8 mouse cellular contexts compared by ENCODE assay signal in the genomic region with DNA sequence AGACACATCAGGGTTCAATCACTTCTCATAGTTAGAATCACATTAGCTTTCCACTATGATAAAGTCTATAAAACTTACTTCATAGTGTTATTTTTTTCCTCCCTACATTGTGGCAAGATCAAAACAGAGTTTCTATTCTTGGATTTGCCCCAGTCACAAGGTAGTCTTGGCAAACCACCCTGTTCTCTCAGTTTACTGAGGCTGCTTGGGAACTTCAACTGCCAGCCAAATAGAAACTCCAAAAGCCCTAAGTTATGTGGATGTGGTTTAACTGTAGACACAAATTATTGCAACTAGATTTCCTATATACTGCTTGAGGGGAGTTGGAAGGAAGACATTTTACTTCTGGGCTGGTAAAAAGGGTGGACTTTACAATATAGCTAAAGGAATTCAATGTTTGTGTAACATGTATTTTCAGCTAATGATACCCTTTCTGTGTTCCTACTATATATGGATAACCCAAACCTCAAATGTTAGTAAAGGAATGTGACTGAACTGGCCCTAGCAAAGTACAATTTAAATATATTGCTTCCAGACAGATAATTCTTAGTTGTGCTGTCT. TPM values are rescaled to one million over a fixed set of nuclear protein-coding genes. Genes with fewer than 3 reads are reported as not detected.
DNase-seq lines count a peak whose midpoint lies in the region; ATAC-seq and TF ChIP-seq lines count a peak whose summit lies in the region.

Pik3ip1 (plus strand) TSS at position 511 of the 561 bp plus-strand sequence.

- no peaks in the 10 kb centered on the region for H3K36me3 ChIP-seq in CH12.LX (replicated peaks in 1 of 2; ENCODE audit: control insufficient read depth in 1 of 2, insufficient read depth in 1 of 2, low read length in 1 of 2)
- H3K36me3 ChIP-seq in forebrain, embryonic 13.5 days (ENCODE audit: poor library complexity, severe bottlenecking), result peaks cover 13% of the 10 kb centered on the region; the same call in 1 of the 2 replicates
- H3K36me3 ChIP-seq in liver, embryonic 11.5 days (ENCODE audit: control insufficient read depth, insufficient read depth, low read length), result no peaks in the 10 kb centered on the region
- H3K36me3 ChIP-seq in stomach, postnatal 0 days (ENCODE audit: control insufficient read depth, insufficient read depth, low read length), result no peaks in the 10 kb centered on the region

- no peak for TF ChIP-seq RAD21 in CH12.LX (IDR thresholded peaks at IDR 0.05; ENCODE audit: low read depth, low read length)

- no peak for TF ChIP-seq CTCF in cerebellum, adult 2 months (IDR thresholded peaks at IDR 0.05; ENCODE audit: borderline replicate concordance, insufficient read depth, low read depth, low read length)
- TF ChIP-seq CTCF in CH12.LX (conservative IDR thresholded peaks at IDR 0.05 in 1 of 2, IDR thresholded peaks at IDR 0.05 in 1 of 2; ENCODE audit: low read depth in 2 of 2, low read length in 2 of 2), result no peak
- TF ChIP-seq CTCF in stomach, postnatal 0 days (IDR thresholded peaks at IDR 0.05; ENCODE audit: low read depth), result no peak

- in situ Hi-C loops in CH12.LX (cut with MboI; ENCODE audit: low pct_ligation_motif_present, low pct_unique_long_range_greater_than_20kb, low sequenced_read_pairs), result no loop called here

- no peaks in the 10 kb centered on the region for H3K79me2 ChIP-seq in CH12.LX (replicated peaks; ENCODE audit: control insufficient read depth, extremely low read depth, insufficient read depth, poor library complexity, severe bottlenecking)

- dilution Hi-C loops in CH12.LX (cut with MboI; ENCODE audit: extremely low pct_ligation_motif_present, extremely low pct_unique_long_range_greater_than_20kb, low sequenced_read_pairs), result no loop called here

- H3K4me1 ChIP-seq in cerebellum, adult 2 months (ENCODE audit: control insufficient read depth, insufficient read depth, low read length), result peaks cover 15% of the 10 kb centered on the region
- peaks cover 12 to 45% of the 10 kb centered on the region in 2 experiments for H3K4me1 ChIP-seq in CH12.LX (ENCODE audit: control insufficient read depth in 1 of 2, insufficient read depth in 2 of 2)
- peaks cover 27% of the 10 kb centered on the region for H3K4me1 ChIP-seq in forebrain, embryonic 13.5 days
- H3K4me1 ChIP-seq in liver, embryonic 11.5 days (replicated peaks; ENCODE audit: control insufficient read depth, insufficient read depth, low read length), result peaks cover 15% of the 10 kb centered on the region
- peaks cover 11% of the 10 kb centered on the region; the same call in 1 of the 2 replicates for H3K4me1 ChIP-seq in stomach, postnatal 0 days (replicated peaks; ENCODE audit: control insufficient read depth, insufficient read depth)

- peak within 1 kb of the TSS; percentile 94 for H3K4me2 ChIP-seq in CH12.LX (ENCODE audit: insufficient read depth, low read depth, poor library complexity, severe bottlenecking)
- peak within 1 kb of the TSS; percentile 98 for H3K4me2 ChIP-seq in forebrain, embryonic 13.5 days
- H3K4me2 ChIP-seq in liver, embryonic 11.5 days, result peak within 1 kb of the TSS; percentile 96
- peak within 1 kb of the TSS; percentile 79 for H3K4me2 ChIP-seq in stomach, postnatal 0 days (replicated peaks; ENCODE audit: low read depth)

- peaks cover 8% of the 10 kb centered on the region for H3K9me3 ChIP-seq in CH12.LX (replicated peaks; ENCODE audit: low read length)
- H3K9me3 ChIP-seq in forebrain, embryonic 13.5 days (replicated peaks), result no peaks in the 10 kb centered on the region
- H3K9me3 ChIP-seq in liver, embryonic 11.5 days (ENCODE audit: control insufficient read depth, low read length), result no peaks in the 10 kb centered on the region
- H3K9me3 ChIP-seq in stomach, postnatal 0 days (ENCODE audit: control insufficient read depth, low read length), result no peaks in the 10 kb centered on the region

- no peak for ATAC-seq in forebrain, embryonic 13.5 days
- ATAC-seq in liver, embryonic 11.5 days (replicated peaks; ENCODE audit: low FRiP score), result no peak
- no peak for ATAC-seq in stomach, postnatal 0 days (ENCODE audit: low FRiP score, low TSS enrichment)

- H3K27me3 ChIP-seq in cerebellum, adult 2 months (ENCODE audit: control insufficient read depth, insufficient read depth, low read length), result no peaks in the 10 kb centered on the region
- no peaks in the 10 kb centered on the region for H3K27me3 ChIP-seq in CH12.LX (replicated peaks)
- H3K27me3 ChIP-seq in forebrain, embryonic 13.5 days, result no peaks in the 10 kb centered on the region
- H3K27me3 ChIP-seq in liver, embryonic 11.5 days (replicated peaks; ENCODE audit: control insufficient read depth, insufficient read depth, low read length), result no peaks in the 10 kb centered on the region; the same call in 1 of the 2 replicates
- no peaks in the 10 kb centered on the region for H3K27me3 ChIP-seq in stomach, postnatal 0 days (ENCODE audit: control insufficient read depth, insufficient read depth, low read length)

- no peak for TF ChIP-seq EP300 in CH12.LX (IDR thresholded peaks at IDR 0.05; ENCODE audit: low read length)
- TF ChIP-seq EP300 in stomach, postnatal 0 days (optimal IDR thresholded peaks at IDR 0.05), result peak; percentile 38

- no peak for TF ChIP-seq POLR2A in cerebellum, adult 2 months (IDR thresholded peaks at IDR 0.05; ENCODE audit: borderline replicate concordance, insufficient read depth, low read length)
- TF ChIP-seq POLR2A in CH12.LX (IDR thresholded peaks at IDR 0.05; ENCODE audit: low read depth, low read length), result no peak

- DNase-seq in cerebellum, adult 2 months, result no peak
- DNase-seq in cerebellum, postnatal 36 days, result no peak
- DNase-seq in CH12.LX (ENCODE audit: extremely low read depth), result no peak
- peak; percentile 38 for DNase-seq in heart, postnatal 4 days
- DNase-seq in liver, embryonic 11.5 days (ENCODE audit: low spot score), result no peak
- DNase-seq in stomach, postnatal 0 days (ENCODE audit: low spot score), result no peak
- no peak for DNase-seq in urinary bladder, postnatal 10 days (ENCODE audit: low spot score)

- no peak within 1 kb of the TSS for H3K9ac ChIP-seq in CH12.LX (ENCODE audit: insufficient read depth, low read depth)
- H3K9ac ChIP-seq in forebrain, embryonic 13.5 days, result peak within 1 kb of the TSS; percentile 64
- H3K9ac ChIP-seq in liver, embryonic 11.5 days (ENCODE audit: low read depth, low read length), result peak within 1 kb of the TSS; percentile 50
- peak within 1 kb of the TSS; percentile 64 for H3K9ac ChIP-seq in stomach, postnatal 0 days (ENCODE audit: low read length)

- H3K27ac ChIP-seq in cerebellum, adult 2 months (ENCODE audit: insufficient read depth, low read length), result peak within 1 kb of the TSS; percentile 97
- H3K27ac ChIP-seq in CH12.LX (ENCODE audit: insufficient read depth, low read depth), result no peak within 1 kb of the TSS
- H3K27ac ChIP-seq in forebrain, embryonic 13.5 days, result peak within 1 kb of the TSS; percentile 31
- no peak within 1 kb of the TSS for H3K27ac ChIP-seq in liver, embryonic 11.5 days (ENCODE audit: low read depth, low read length)
- peak within 1 kb of the TSS; percentile 90 for H3K27ac ChIP-seq in stomach, postnatal 0 days (replicated peaks)

- H3K4me3 ChIP-seq in cerebellum, adult 2 months (replicated peaks; ENCODE audit: insufficient read depth, low read depth, low read length), result peak within 1 kb of the TSS; percentile 96
- H3K4me3 ChIP-seq in CH12.LX (replicated peaks in 1 of 3; ENCODE audit: low read depth in 2 of 3, low read length in 2 of 3, poor library complexity in 1 of 3), result peak within 1 kb of the TSS; percentile 19 to 45 (median 23)
- peak within 1 kb of the TSS; percentile 55 for H3K4me3 ChIP-seq in forebrain, embryonic 13.5 days
- peak within 1 kb of the TSS; percentile 51 for H3K4me3 ChIP-seq in liver, embryonic 11.5 days (ENCODE audit: low read depth, low read length)
- peak within 1 kb of the TSS; percentile 49 for H3K4me3 ChIP-seq in stomach, postnatal 0 days (ENCODE audit: low read depth, low read length)

TF ChIP-seq in CH12.LX, 34 proteins besides CTCF, POLR2A, EP300 and RAD21:
- TF ChIP-seq JUND (conservative IDR thresholded peaks at IDR 0.05; ENCODE audit: low read depth, low read length) (no peak), TCF12 (IDR thresholded peaks at IDR 0.05; ENCODE audit: low read depth, low read length) (no peak), ETS1 (conservative IDR thresholded peaks at IDR 0.05; ENCODE audit: low read depth, low read length) (no peak), POLR2AphosphoS2 (IDR thresholded peaks at IDR 0.05; ENCODE audit: low read depth, low read length) (no peak), GABPA (IDR thresholded peaks at IDR 0.05; ENCODE audit: insufficient replicate concordance, low read depth, low read length) (no peak), PAX5 (IDR thresholded peaks at IDR 0.05; ENCODE audit: low read length) (no peak), JUN (IDR thresholded peaks at IDR 0.05; ENCODE audit: insufficient read depth, low read depth, low read length) (no peak), E2F4 (IDR thresholded peaks at IDR 0.05; ENCODE audit: insufficient replicate concordance, low read depth, low read length) (no peak), ZKSCAN1 (IDR thresholded peaks at IDR 0.05; ENCODE audit: borderline replicate concordance, low read depth, low read length) (no peak), MAZ (IDR thresholded peaks at IDR 0.05; ENCODE audit: low read depth, low read length) (no peak), ZMIZ1 (IDR thresholded peaks at IDR 0.05; ENCODE audit: low read depth, low read length) (no peak), USF1 (IDR thresholded peaks at IDR 0.05; ENCODE audit: low read depth, low read length) (no peak), IRF4 (IDR thresholded peaks at IDR 0.05; ENCODE audit: low read depth, low read length) (no peak)

RNA-seq across cellular contexts. Expression of gene Pik3ip1, which starts in this region (rescaled TPM):
- polyA plus RNA-seq in cerebellum, adult 2 months (2012; rRNA removed), result 68.2 and 76.1 TPM in 2 replicates
- total RNA-seq in CH12.LX (2012; rRNA removed) (1.3 and 2.6 TPM in 2 replicates), CH12.LX (2014; rRNA removed) (0.39 and 0.80 TPM in 2 replicates)
- 1.3 and 1.9 TPM in 2 replicates for polyA plus RNA-seq in CH12.LX (2012; ENCODE audit: insufficient read length, low read depth)
- polyA plus RNA-seq in forebrain, embryonic 13.5 days (2015; fragmentation: Nextera tagmentation; extraction: Ambion mirVana), result 18.7 and 22.8 TPM in 2 replicates
- 10 to 100 TPM; 11.7 to 12.0 TPM for total RNA-seq in heart, postnatal 4 days (2021)
- 3.5 and 3.8 TPM in 2 replicates for polyA plus RNA-seq in liver, embryonic 11.5 days (2014; fragmentation: Nextera tagmentation; extraction: Ambion mirVana)
- 8.9 and 9.0 TPM in 2 replicates for polyA plus RNA-seq in stomach, postnatal 0 days (2015; fragmentation: Nextera tagmentation; extraction: Ambion mirVana)

Comparison
In these comparisons a context has a peak if more than half of its experiments do, and no peak if none do; other contexts are left out.
1. H3K27ac ChIP-seq: peak in cerebellum, adult 2 months (single experiment), forebrain, embryonic 13.5 days (single experiment) and stomach, postnatal 0 days (single experiment); none in CH12.LX (single experiment) and liver, embryonic 11.5 days (single experiment).
2. H3K4me3 ChIP-seq: peak in every context shown above with its lines; median percentile 96 in cerebellum, adult 2 months; 55 in forebrain, embryonic 13.5 days; 51 in liver, embryonic 11.5 days; 49 in stomach, postnatal 0 days; 23 in CH12.LX.
3. Peak in every context shown above with its lines, with median percentiles within 50 percentile points of each other: H3K4me2 ChIP-seq.